Mouse (Mus musculus) left cerebral cortex, adult 9 months (tissue): ENCODE data around the gene Ggnbp2.
A peak's percentile ranks its signal among the peaks of the same experiment; 100 is the strongest.

ENCODE experiments used
- DNase-seq, 2 experiments: peaks; one replicate each; pipeline ENCODE4 v3.0.0; 2022; ENCODE audit warnings: low spot score in 2 of 2

The Ggnbp2 gene

GRCm38 (mm10) chr11:84826185-84826584, 44.4 kb downstream of the Ggnbp2 start:
- peak in 1 of 2 experiments; percentile 71 for DNase-seq

DNA sequence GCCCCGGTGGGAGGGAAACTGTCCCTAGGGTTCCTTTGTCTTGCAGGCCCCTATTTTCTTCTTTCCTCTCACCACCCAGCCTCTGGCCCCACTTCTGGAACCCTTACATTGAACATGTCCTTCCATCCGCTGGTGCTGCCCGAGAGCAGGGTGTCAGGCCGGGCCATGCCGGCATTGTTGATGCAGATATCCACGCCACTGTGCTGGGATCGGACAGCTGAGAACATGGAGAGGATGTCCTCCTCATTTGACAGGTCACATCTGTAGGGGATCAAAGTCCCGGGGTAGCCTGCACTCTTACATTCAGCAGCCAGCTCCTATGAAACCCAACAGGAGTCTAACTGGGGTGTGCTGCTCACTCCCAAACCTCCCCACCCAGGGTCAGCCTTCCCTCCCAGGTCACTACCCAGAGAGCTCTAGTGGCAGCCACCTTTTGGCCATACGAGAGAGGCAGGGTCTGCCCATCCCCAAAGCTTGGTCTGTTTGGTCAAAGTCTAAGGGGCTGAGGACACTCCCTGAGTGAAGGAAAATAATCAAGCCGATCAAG, 45.3 kb downstream of the Ggnbp2 start:
- no peak for DNase-seq

- no peak for DNase-seq
Observed at GRCm38 (mm10) chr11:84823484-84823897, 47.1 kb downstream of the Ggnbp2 start.

DNA sequence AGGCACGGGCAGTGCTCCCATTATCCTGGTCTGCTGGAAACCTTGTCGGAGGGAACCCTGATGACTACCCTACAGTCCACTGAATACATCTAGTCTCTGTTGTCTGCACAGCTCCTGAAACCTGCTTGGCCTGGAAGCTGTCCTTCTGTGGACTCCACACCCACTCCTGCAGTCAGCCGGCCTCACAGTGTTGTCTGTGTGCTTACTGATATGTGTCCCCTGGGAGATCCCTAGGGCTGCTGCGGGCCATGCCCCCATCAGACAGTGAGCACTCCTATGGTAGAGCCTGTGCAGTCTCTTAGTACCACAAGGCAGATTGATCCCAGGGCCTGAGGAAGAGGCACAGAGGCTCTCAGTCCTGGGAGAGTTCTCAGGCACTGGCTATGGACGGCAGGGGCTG, 48.1 kb downstream of the Ggnbp2 start:
- no peak for DNase-seq

DNA sequence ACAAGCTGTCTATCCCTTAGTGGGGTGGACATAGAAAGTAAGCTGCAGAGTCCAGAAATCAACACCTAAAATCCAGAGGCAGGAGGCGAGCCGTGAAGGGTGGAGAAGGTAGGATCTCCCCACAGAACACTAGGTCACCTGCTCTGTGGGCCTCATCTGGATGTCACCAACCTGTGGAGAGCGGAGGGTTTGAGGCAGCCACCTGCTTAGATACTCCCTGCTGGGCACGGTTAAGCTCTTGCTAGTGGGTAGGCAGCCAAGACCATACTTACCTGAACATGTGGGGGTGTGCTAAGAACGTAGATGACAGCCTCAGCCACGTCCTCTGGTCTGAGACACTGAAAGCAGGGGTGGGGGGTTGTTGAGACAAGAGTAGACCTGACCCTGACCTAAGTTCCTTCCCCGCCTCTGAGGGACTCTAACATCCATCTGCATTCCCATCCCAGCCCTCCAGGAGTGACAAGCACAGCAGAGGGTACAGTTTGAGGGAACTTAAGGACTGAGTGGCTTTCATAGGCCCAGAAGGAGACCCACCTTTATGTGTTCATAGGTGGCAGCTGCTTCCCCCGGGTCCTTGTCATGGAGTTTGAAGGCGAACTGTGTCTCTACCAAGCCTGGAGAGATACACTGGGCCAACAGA, 49.4 kb downstream of the Ggnbp2 start:
- DNase-seq = no peak

DNA sequence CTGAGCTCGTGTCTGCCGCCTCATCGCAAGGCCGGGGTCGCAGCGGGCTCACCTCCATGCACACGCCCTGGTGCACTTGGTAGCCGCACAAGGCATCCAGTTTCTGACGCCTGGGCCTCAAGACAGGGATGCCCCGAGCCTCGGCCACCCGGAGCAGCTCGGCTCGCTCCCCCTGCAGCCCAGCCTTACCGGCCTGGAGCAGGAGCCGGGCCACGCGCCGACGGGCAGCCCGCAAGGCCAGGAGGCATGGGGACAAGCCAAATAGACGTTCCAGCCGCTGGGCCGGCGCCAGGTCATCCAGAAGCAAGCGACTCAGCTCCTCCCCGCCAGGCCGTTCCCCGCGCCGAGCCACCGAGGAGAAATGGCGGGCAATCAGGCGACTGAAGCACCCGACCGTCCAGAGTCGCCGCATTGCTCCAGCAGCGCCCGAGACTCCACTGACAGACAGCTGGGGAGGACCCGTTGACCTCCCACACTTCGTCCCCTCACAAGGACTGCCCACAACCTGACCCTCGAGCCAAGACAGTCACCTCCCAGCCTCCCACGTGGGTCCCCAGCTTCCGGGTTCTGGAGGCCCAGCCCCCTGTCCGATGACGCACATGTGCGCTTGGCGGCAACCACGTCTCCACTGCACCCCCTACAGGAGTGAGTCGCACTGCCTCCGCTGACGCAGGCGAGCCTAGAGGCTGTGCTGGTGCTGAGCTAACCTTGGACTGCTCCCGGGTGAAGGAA, 51.5 kb downstream of the Ggnbp2 start, which contains the start of gene Mrm1:
Gene Mrm1, minus strand, starts transcription at position 555 of the 732 bp plus-strand sequence.
- DNase-seq = peak; percentile 86 to 94

- peak in 1 of 2 experiments; percentile 78 for DNase-seq
Observed at GRCm38 (mm10) chr11:84818085-84818960, 52.3 kb downstream of the Ggnbp2 start.

DNA sequence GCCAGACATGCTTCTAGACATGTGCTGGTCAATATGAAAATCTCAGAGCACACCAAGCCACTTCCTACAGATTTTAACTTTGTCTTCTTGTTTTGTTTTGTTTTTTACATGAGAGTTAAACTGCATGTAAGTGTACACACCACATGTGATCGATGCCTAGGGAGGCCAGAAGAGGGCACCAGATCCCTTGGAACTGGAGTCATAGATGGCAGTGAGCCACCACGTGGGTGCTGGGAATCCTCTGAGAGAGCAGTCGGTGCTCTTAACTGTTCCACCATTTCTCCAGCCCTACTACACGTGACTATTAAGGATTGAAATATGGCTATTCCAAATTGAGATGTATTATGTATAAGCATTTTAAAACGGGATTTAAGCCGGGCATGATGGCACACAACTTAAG, 53.3 kb downstream of the Ggnbp2 start:
- DNase-seq = peak in 1 of 2 experiments; percentile 40

GRCm38 (mm10) chr11:84813724-84814510, 56.7 kb downstream of the Ggnbp2 start:
- peak in 1 of 2 experiments; percentile 82 for DNase-seq

DNA sequence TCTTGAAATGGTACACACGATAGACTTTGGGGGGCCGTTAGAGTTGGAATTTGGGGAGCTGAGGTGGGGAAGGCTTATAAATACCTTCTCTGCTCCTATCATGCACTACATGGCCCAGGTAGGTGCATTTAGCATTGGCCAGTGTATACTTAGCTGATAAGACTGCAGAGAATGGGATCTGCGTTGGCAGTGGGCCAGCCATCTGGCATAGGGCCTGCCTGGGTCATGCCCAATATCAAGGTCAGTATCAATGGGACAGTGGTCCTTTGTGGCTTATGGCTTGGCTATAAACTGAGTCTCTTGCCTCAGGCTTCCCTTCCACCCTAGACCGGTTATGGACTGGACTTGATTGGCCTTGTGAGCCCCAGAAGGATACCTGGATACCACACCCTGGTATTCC, 66.2 kb downstream of the Ggnbp2 start:
- DNase-seq = no peak

DNA sequence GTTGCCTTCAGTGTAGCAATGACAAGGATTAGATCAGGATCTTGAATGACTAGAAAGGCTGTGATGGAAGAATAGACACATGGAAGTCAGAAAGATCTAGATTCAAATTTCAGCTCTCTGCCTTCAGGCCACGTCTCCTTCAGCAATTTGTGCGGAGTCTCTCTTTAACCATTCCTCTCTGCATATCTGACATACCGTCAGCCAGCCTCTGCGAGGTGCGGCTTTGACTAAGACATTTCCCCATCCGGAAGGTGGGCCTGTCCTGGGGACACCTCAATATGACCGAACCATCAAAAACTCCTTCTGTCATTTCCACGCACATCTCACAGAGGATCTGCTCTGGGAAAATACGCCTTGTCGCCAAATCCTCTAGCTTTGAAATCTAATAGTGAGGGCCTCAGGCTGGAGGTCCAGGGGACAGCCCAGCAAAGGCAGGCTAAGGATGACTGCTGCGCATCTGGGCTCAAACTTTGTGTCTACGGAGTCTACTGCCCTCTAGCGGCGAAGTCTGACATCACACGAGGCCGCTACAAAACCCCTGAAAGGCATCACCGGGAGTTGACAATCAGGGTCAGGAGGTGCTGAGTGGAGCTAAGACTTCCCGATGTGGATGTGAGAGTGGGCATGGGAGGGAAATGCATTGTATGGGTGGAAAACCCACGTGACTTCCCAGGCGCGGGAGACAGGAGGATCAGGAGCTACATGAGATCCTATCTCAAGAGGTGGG, 72.8 kb downstream of the Ggnbp2 start:
- peak in 1 of 2 experiments; percentile 67 for DNase-seq

- DNase-seq = no peak
Observed at GRCm38 (mm10) chr11:84797026-84797425, 73.6 kb downstream of the Ggnbp2 start.

DNA sequence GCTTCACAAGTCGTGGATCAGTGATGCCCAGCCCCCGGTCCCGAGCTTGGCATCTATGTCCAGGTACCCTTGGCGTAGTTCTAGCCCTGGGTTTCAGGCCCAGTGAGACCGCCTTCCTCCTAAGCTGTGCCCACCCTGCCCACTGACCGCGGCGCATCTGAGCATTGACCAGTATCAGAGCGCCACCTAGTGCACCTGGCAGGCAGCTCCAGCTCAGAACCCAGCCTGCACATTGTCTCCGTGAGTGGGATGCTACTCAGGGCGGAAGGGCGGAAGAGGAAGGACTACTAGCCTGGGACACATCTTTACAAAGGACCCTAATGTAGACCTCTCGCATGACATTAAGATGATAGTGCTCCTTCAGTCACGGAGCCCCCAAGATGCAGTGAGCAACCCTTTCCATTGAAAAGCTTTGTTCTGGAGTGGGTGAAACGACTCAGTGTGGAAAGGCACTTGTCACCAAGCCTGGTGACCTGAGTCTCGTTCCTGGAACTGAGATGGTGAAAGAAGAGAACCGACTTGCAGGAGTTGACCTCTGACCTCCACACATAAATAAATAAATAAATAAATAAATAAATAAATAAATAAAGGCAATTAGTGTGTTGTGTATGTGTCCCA, 76.0 kb downstream of the Ggnbp2 start:
- DNase-seq = peak in 1 of 2 experiments; percentile 81

- no peak for DNase-seq
Observed at GRCm38 (mm10) chr11:84793545-84793944, 77.1 kb downstream of the Ggnbp2 start.

- DNase-seq = no peak
Observed at GRCm38 (mm10) chr11:84790383-84790782, 80.2 kb downstream of the Ggnbp2 start.
